Mouse (Mus musculus): ENCODE results near the gene Hyal2. TPM values are rescaled to one million over a fixed set of nuclear protein-coding genes. Genes with fewer than 3 reads are reported as not detected.

Hyal2 gene
- polyA plus RNA-seq, 1 experiment from 2014 or later, result 105 TPM

DNA sequence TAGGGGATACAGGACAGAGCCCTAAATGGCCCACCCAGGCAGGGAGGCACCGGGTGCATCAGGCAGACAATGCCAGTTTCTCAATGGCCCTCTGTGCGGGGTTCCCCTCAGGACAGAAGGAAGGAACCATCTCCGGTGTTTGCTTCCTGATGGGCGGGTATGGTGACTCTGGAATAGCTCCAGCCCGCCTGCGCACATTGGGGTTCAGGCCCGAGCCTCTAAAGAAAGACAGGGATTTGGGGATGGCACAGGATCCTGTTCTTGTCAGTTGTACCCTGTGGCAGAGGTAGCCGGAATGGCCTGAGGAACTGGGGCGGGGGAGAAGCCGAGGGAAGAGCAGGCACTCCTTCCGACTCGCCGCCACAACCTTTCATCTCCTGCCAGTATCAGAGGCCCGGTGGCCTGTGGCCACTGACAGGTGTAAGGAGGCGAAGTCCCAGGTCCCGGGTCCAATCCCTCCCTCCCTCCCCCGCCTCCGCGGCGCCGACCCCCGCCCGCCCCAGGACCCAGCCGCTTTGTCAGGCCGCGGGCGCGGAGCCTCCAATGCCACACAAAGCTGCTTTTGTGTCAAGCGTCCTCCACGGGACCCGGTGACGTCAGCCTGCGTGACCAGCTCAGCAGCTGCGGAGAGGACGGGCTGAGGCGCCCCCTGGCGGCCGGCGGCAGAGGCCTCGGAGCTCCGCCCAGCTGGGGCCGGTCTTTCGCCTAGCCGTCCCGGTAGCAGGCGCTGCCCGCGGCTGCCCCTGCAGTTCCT, 44.6 kb downstream of the Hyal2 start:
- Histone ChIP-seq H3K4me3 (ENCODE audit: low read depth, low read length) (peak overlapping the region; percentile 41), H3K9me3 (replicated peaks; ENCODE audit: control insufficient read depth, low read length) (no peaks in the 10 kb centered on the region), H3K4me1 (ENCODE audit: control insufficient read depth, insufficient read depth, low read length) (peaks cover 43% of the 10 kb centered on the region), H3K27ac (ENCODE audit: low read depth, low read length) (peak overlapping the region; percentile 93), H3K27me3 (ENCODE audit: control insufficient read depth, insufficient read depth, low read length) (0 out of 2 replicates have a peak, but pooled peaks cover 2% of the 10 kb centered on the region), H3K9ac (ENCODE audit: low read depth, low read length) (peak overlapping the region; percentile 75), H3K4me2 (peak overlapping the region; percentile 77), H3K36me3 (ENCODE audit: control insufficient read depth, insufficient read depth, low read length) (peaks cover 20% of the 10 kb centered on the region)
- peak; percentile 88 for ATAC-seq (replicated peaks; ENCODE audit: insufficient number of reproducible peaks, low FRiP score, low TSS enrichment)
- 9% methylated on average over 41 of the region's 48 CpGs for WGBS (ENCODE audit: insufficient replicate concordance)

DNA sequence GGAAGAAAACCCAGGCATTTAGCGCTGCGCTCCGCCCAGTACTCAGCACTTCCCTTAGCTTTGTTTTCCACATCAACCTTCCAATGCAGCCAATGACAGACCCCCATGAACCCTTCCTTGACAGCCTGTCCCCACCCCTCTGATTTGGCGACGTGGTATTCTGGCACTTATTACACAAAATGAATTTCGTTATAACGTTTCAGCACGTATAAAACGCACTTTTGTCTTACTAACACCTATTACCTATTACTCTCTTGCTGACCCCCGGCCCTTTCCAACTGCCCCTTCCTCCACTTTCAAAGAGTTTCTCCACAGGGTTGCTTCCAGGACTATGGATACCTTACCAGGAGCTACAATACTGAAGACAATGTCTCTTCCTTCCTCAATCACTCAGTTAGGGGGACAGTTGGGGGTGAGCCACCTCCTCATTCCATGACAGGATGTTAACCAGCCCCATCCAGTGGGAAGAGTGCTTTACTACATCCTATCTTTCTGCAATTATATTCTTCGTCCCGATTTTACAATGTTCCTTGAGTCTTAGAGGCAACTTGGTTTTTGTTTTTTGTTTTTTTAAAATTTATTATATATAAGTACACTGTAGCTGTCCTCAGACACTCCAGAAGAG, 45.3 kb downstream of the Hyal2 start:
- Histone ChIP-seq H3K4me2 (peak overlapping the region; percentile 77), H3K27me3 (ENCODE audit: control insufficient read depth, insufficient read depth, low read length) (0 out of 2 replicates have a peak, but pooled peaks cover 2% of the 10 kb centered on the region), H3K27ac (ENCODE audit: low read depth, low read length) (peak overlapping the region; percentile 64), H3K9ac (ENCODE audit: low read depth, low read length) (peak overlapping the region; percentile 75; the same call in 1 of the 2 replicates), H3K9me3 (replicated peaks; ENCODE audit: control insufficient read depth, low read length) (no peaks in the 10 kb centered on the region), H3K4me1 (ENCODE audit: control insufficient read depth, insufficient read depth, low read length) (peaks cover 41% of the 10 kb centered on the region), H3K4me3 (ENCODE audit: low read depth, low read length) (peak overlapping the region; percentile 41), H3K36me3 (ENCODE audit: control insufficient read depth, insufficient read depth, low read length) (peaks cover 24% of the 10 kb centered on the region)
- WGBS (ENCODE audit: insufficient replicate concordance), result 12% methylated on average over 12 of the region's 12 CpGs
- no peak for ATAC-seq (replicated peaks; ENCODE audit: insufficient number of reproducible peaks, low FRiP score, low TSS enrichment)

DNA sequence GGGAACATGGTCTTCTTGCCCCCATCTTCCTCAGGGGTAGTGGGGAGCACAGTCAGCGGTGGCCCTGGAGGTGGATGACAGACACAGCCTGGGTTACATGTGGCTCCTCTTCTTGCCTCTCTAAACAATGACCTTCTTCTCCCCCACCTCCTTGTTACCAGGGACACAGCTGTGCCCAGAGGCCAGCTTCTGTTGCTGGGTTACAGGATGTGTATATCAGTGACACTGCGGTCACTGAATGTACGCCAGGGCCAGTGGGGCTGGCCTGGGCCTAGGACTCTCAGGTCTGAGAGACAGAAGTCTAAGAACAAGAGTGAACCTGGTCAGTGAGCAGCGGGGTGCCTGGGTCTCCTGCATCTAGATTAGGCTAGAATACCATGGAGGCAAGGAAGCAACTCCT, 47.3 kb downstream of the Hyal2 start:
- H3K9me3 ChIP-seq (replicated peaks; ENCODE audit: control insufficient read depth, low read length), result no peaks in the 10 kb centered on the region
- ATAC-seq (replicated peaks; ENCODE audit: insufficient number of reproducible peaks, low FRiP score, low TSS enrichment), result no peak
- no peak overlapping the region for H3K4me3 ChIP-seq (ENCODE audit: low read depth, low read length)
- H3K27me3 ChIP-seq (ENCODE audit: control insufficient read depth, insufficient read depth, low read length), result no peaks in the 10 kb centered on the region
- peaks cover 45% of the 10 kb centered on the region for H3K4me1 ChIP-seq (ENCODE audit: control insufficient read depth, insufficient read depth, low read length)
- peaks cover 24% of the 10 kb centered on the region for H3K36me3 ChIP-seq (ENCODE audit: control insufficient read depth, insufficient read depth, low read length)
- WGBS (ENCODE audit: insufficient replicate concordance), result 80% methylated on average over 4 of the region's 4 CpGs
- H3K9ac ChIP-seq (ENCODE audit: low read depth, low read length), result no peak overlapping the region
- H3K27ac ChIP-seq (ENCODE audit: low read depth, low read length), result 0 out of 2 replicates have a peak overlapping the region, but pooled peaks have one; percentile 7
- no peak overlapping the region for H3K4me2 ChIP-seq

DNA sequence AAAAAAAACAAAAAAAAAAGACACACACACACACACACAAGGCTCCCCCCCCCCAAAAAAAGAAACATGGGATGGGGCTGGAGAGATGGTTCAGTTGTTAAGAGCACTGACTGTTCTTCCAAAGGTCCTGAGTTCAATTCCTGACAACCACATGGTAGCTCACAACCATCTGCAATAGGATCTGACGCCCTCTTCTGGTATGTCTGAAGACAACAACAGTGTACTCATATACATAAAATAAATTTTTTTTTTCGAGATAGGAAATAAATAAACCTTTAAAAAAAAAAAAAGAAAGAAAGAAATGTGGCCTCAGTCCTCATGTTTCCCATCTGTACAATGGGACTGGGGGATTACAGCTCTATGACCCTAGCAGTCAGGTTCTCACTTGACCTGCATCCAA, 49.7 kb downstream of the Hyal2 start:
- ATAC-seq (replicated peaks; ENCODE audit: insufficient number of reproducible peaks, low FRiP score, low TSS enrichment), result no peak

DNA sequence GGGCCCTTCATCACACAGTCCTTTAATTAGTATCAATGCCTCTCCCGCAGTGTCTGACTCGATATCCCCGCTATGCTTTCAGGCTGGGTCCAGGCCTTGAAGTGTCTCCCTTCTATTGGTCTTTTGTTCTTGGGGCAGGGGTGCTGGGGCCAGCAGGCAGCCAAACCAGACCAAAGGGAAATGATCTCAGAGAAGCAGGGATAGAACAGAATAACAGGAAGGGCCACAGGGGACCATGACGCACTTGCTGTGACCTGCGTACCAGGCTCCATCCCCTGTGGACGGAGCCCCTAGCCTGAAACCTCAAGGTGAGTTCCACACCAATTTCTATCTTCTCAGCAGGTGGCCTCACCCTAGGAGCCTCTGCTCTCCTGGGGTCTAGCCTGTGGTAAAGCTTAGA, 50.4 kb downstream of the Hyal2 start:
- 83% methylated on average over 6 of the region's 6 CpGs for WGBS (ENCODE audit: insufficient replicate concordance)
- Histone ChIP-seq H3K9ac (ENCODE audit: low read depth, low read length) (no peak overlapping the region; the same call in 1 of the 2 replicates), H3K4me1 (ENCODE audit: control insufficient read depth, insufficient read depth, low read length) (peaks cover 30% of the 10 kb centered on the region)

More for the DNA sequence above, 49.7 kb downstream of the Hyal2 start:
- H3K9ac ChIP-seq (ENCODE audit: low read depth, low read length), result no peak overlapping the region
- no peaks in the 10 kb centered on the region for H3K9me3 ChIP-seq (replicated peaks; ENCODE audit: control insufficient read depth, low read length)
- H3K36me3 ChIP-seq (ENCODE audit: control insufficient read depth, insufficient read depth, low read length), result peaks cover 29% of the 10 kb centered on the region
- peak overlapping the region; percentile 86; the same call in 1 of the 2 replicates for H3K27ac ChIP-seq (ENCODE audit: low read depth, low read length)
- H3K27me3 ChIP-seq (ENCODE audit: control insufficient read depth, insufficient read depth, low read length), result no peaks in the 10 kb centered on the region
- H3K4me2 ChIP-seq, result no peak overlapping the region
- 67% methylated on average over 2 of the region's 2 CpGs for WGBS (ENCODE audit: insufficient replicate concordance)
- no peak overlapping the region for H3K4me3 ChIP-seq (ENCODE audit: low read depth, low read length)
- peaks cover 36% of the 10 kb centered on the region for H3K4me1 ChIP-seq (ENCODE audit: control insufficient read depth, insufficient read depth, low read length)

DNA sequence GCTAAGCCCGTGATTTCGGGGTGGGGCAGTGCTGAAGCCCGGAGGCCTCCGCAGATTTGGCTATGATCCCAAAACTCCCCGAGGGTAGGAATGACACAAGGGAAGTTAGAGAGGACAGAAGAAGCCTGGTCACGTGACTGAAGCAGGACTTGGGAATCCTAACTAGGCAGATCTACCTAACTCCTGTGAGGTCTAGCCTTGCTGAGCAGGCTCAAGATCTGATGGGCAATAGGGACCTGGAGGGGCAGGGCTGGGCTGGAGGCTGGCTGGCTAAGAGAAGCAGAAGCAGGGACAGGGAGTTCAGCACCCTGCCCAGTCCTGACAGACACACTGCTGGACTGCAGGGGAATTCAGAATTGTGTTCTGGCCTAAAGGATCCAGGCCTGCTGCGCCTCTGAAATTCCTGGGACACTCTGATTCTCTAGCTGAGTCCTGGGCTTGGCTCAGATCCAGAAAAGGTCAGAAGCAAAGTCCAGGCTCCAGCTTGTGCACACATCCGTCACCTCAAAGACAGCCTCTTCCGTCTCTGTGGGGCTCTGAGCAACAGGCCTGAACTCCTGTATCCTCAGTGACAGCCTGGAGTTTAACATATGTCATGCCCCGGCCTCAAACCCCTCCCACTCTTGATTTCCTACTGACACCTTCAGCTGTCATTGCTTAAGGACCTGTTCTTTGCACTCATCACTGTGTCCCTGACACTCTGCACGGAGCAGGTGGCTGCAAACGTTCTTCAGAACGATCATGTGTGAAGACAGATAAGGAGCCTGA, 51.2 kb downstream of the Hyal2 start:
- H3K4me3 ChIP-seq (ENCODE audit: low read depth, low read length), result no peak overlapping the region
- peak overlapping the region; percentile 43; the same call in 1 of the 2 replicates for H3K9ac ChIP-seq (ENCODE audit: low read depth, low read length)
- ATAC-seq (replicated peaks; ENCODE audit: insufficient number of reproducible peaks, low FRiP score, low TSS enrichment), result peak; percentile 78
- 28% methylated on average over 13 of the region's 13 CpGs for WGBS (ENCODE audit: insufficient replicate concordance)
- peak overlapping the region; percentile 86 for H3K27ac ChIP-seq (ENCODE audit: low read depth, low read length)
- peaks cover 32% of the 10 kb centered on the region for H3K36me3 ChIP-seq (ENCODE audit: control insufficient read depth, insufficient read depth, low read length)
- H3K27me3 ChIP-seq (ENCODE audit: control insufficient read depth, insufficient read depth, low read length), result no peaks in the 10 kb centered on the region
- peaks cover 28% of the 10 kb centered on the region for H3K4me1 ChIP-seq (ENCODE audit: control insufficient read depth, insufficient read depth, low read length)
- H3K4me2 ChIP-seq, result peak overlapping the region; percentile 11; the same call in 1 of the 2 replicates
- no peaks in the 10 kb centered on the region for H3K9me3 ChIP-seq (replicated peaks; ENCODE audit: control insufficient read depth, low read length)

More for the DNA sequence above, 50.4 kb downstream of the Hyal2 start:
- Histone ChIP-seq H3K4me2 (no peak overlapping the region; the same call in 1 of the 2 replicates), H3K9me3 (replicated peaks; ENCODE audit: control insufficient read depth, low read length) (no peaks in the 10 kb centered on the region), H3K27me3 (ENCODE audit: control insufficient read depth, insufficient read depth, low read length) (no peaks in the 10 kb centered on the region), H3K36me3 (ENCODE audit: control insufficient read depth, insufficient read depth, low read length) (peaks cover 31% of the 10 kb centered on the region), H3K27ac (ENCODE audit: low read depth, low read length) (peak overlapping the region; percentile 86), H3K4me3 (ENCODE audit: low read depth, low read length) (no peak overlapping the region)
- ATAC-seq (replicated peaks; ENCODE audit: insufficient number of reproducible peaks, low FRiP score, low TSS enrichment), result no peak

DNA sequence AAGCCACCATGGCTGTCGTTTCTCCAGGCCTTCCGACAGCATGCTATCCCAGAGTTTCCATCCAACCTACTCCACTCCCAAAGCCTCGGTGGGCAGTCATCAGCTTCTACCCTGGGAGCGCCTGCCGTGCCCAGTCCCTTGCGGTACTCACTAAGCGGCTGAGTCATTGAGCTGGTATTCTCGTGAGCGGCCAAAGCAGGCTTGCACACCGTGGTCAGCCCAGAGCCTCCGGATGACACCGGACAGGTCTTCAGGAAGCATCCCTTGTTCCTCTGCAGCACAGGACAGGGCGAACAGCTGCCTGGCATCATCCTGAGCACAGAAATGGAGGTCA, 51.8 kb downstream of the Hyal2 start:
- Histone ChIP-seq H3K4me3 (ENCODE audit: low read depth, low read length) (no peak overlapping the region), H3K27me3 (ENCODE audit: control insufficient read depth, insufficient read depth, low read length) (no peaks in the 10 kb centered on the region), H3K27ac (ENCODE audit: low read depth, low read length) (peak overlapping the region; percentile 86), H3K4me2 (no peak overlapping the region), H3K9ac (ENCODE audit: low read depth, low read length) (no peak overlapping the region), H3K4me1 (ENCODE audit: control insufficient read depth, insufficient read depth, low read length) (peaks cover 32% of the 10 kb centered on the region), H3K9me3 (replicated peaks; ENCODE audit: control insufficient read depth, low read length) (no peaks in the 10 kb centered on the region), H3K36me3 (ENCODE audit: control insufficient read depth, insufficient read depth, low read length) (peaks cover 28% of the 10 kb centered on the region)
- WGBS (ENCODE audit: insufficient replicate concordance), result 38% methylated on average over 13 of the region's 13 CpGs
- no peak; the same call in 1 of the 2 replicates for ATAC-seq (replicated peaks; ENCODE audit: insufficient number of reproducible peaks, low FRiP score, low TSS enrichment)

DNA sequence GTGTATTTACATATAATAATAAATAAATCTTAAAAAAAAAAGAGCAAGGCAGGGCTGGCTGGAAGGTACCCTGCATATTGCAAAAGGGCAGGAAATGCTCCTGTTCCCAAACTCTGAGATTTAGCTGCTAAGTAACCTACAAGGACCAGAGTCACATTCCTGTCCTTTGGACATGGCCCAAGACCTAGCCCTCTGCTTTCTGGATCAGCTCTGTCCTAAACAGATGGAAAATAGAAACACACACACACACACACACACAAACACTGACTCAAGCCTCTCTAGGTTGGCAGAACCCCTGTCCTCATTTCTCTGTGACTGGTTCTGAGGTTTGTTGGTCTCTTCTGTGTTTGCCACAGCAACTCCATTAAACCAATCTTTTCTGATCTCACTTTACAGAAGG, 53.2 kb downstream of the Hyal2 start:
- H3K4me3 ChIP-seq (ENCODE audit: low read depth, low read length), result no peak overlapping the region
- no peaks in the 10 kb centered on the region for H3K27me3 ChIP-seq (ENCODE audit: control insufficient read depth, insufficient read depth, low read length)
- H3K4me1 ChIP-seq (ENCODE audit: control insufficient read depth, insufficient read depth, low read length), result peaks cover 44% of the 10 kb centered on the region
- no peaks in the 10 kb centered on the region for H3K9me3 ChIP-seq (replicated peaks; ENCODE audit: control insufficient read depth, low read length)
- H3K9ac ChIP-seq (ENCODE audit: low read depth, low read length), result no peak overlapping the region
- H3K4me2 ChIP-seq, result no peak overlapping the region
- no peak for ATAC-seq (replicated peaks; ENCODE audit: insufficient number of reproducible peaks, low FRiP score, low TSS enrichment)
- H3K36me3 ChIP-seq (ENCODE audit: control insufficient read depth, insufficient read depth, low read length), result peaks cover 20% of the 10 kb centered on the region
- no peak overlapping the region for H3K27ac ChIP-seq (ENCODE audit: low read depth, low read length)

All from heart, embryonic 11.5 days (tissue).